Mouse (Mus musculus): ENCODE data around the gene Nsun5. TPM values are rescaled to one million over a fixed set of nuclear protein-coding genes. Genes with fewer than 3 reads are reported as not detected.

The Nsun5 gene
- total and polyA plus RNA-seq, 3 experiments = 21.0 to 27.6 (median 26.2) TPM

DNA sequence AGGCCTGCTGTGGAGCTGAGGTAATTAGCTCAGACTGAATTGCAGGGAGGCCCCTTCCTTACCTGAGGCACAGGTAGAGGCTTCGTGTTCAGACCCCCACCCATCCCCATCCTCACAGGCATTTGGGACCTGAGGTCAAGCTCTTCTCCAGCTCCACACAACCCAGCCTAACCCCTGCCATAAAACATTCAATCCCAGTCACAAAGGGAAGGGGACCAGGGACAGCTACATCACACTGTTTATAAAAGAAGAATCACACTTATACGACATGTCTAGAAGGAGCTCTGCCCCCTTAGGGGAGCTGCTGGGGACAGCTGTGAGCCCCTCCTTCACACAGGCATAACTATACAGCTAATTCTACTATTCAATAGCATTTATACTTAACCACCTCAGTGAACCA, 6.6 kb downstream of the Nsun5 start:
- DNase-seq (ENCODE audit: low spot score) (no peak), ATAC-seq (ENCODE audit: extremely low read depth, insufficient number of reproducible peaks, low FRiP score, poor library complexity, severe bottlenecking) (no peak)
- Histone ChIP-seq H3K4me3 (ENCODE audit: low read depth, low read length) (no peak overlapping the region), H3K27me3 (ENCODE audit: insufficient read depth, low read length) (no peaks in the 10 kb centered on the region), H3K4me1 (ENCODE audit: insufficient read depth, low read depth, low read length) (peaks cover 23% of the 10 kb centered on the region), H3K9me3 (replicated peaks) (no peaks in the 10 kb centered on the region), H3K36me3 (replicated peaks) (peaks cover 95% of the 10 kb centered on the region)
- TF ChIP-seq GATA2 (IDR thresholded peaks at IDR 0.05; ENCODE audit: borderline replicate concordance, low read depth, low read length) (no peak), CTCF (IDR thresholded peaks at IDR 0.05; ENCODE audit: low read depth, low read length) (no peak), POLR2AphosphoS5 (IDR thresholded peaks at IDR 0.05; ENCODE audit: insufficient replicate concordance, low read depth, low read length) (no peak), GATA1 (IDR thresholded peaks at IDR 0.05; ENCODE audit: borderline replicate concordance, low read length) (no peak), TAL1 (conservative IDR thresholded peaks at IDR 0.05; ENCODE audit: low read depth, low read length) (no peak)

DNA sequence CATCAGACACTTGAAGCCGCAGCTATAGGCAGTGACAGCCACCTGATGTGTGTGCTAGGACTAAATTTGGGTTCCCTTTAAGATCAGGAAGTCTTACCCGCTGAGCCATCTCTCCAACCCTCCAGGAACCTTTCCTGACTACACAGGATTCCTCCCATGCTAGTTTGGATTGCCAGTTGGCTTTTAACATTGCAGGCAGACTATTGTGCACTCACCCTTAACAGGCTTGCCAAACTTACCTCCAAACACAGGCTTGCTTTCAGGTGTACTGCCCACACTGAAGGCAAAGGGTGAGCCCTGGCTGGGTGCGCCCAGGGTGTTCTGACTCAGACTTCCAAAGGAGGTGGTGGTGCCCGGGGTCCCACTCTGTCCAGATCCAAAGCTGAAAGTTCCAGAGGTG, 10.9 kb downstream of the Nsun5 start:
- Histone ChIP-seq H3K4me3 (ENCODE audit: low read depth, low read length) (no peak overlapping the region), H3K36me3 (replicated peaks) (peaks cover 97% of the 10 kb centered on the region), H3K9me3 (replicated peaks) (no peaks in the 10 kb centered on the region), H3K27me3 (ENCODE audit: insufficient read depth, low read length) (no peaks in the 10 kb centered on the region), H3K4me1 (ENCODE audit: insufficient read depth, low read depth, low read length) (peaks cover 26% of the 10 kb centered on the region)
- TF ChIP-seq GATA1 (IDR thresholded peaks at IDR 0.05; ENCODE audit: borderline replicate concordance, low read length) (no peak), POLR2AphosphoS5 (IDR thresholded peaks at IDR 0.05; ENCODE audit: insufficient replicate concordance, low read depth, low read length) (no peak), TAL1 (conservative IDR thresholded peaks at IDR 0.05; ENCODE audit: low read depth, low read length) (no peak)
- ATAC-seq (ENCODE audit: extremely low read depth, insufficient number of reproducible peaks, low FRiP score, poor library complexity, severe bottlenecking) (no peak), DNase-seq (ENCODE audit: low spot score) (no peak)

DNA sequence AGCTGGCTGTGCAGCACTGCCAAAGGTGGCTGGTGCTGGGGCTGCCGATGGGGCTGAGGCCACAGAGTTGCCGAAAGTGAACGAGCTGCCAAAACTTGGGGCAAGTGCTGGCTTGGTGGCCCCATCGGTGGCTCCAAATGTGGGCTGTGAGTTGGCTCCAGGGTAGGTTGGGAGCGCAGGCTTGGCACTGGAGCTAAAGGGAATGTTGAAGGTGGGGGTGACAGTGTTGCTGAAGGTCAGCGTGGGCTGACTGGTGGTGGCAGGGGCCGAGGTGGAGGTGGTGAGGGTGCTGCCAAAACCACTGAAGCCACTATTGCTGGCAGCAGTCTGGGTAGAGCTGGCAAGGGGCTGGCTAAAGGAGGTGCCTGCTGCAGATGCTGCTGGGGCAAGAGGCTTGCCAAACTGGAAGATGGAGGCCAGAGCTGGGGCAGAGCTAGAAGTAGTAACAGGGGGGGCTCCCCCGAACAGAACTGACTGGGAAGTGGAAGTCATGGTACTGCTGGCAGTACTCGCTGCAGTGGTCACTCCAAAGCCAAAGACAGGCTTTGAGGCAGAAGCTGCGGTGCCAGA, 11.7 kb downstream of the Nsun5 start:
- Histone ChIP-seq H3K27me3 (ENCODE audit: insufficient read depth, low read length) (no peaks in the 10 kb centered on the region), H3K4me3 (ENCODE audit: low read depth, low read length) (no peak overlapping the region), H3K4me1 (ENCODE audit: insufficient read depth, low read depth, low read length) (peaks cover 26% of the 10 kb centered on the region), H3K9me3 (replicated peaks) (no peaks in the 10 kb centered on the region), H3K36me3 (replicated peaks) (peaks cover 94% of the 10 kb centered on the region)
- DNase-seq (ENCODE audit: low spot score) = no peak
- no peak for TF ChIP-seq GATA1 (IDR thresholded peaks at IDR 0.05; ENCODE audit: borderline replicate concordance, low read length)
- TF ChIP-seq GATA2 (IDR thresholded peaks at IDR 0.05; ENCODE audit: borderline replicate concordance, low read depth, low read length) = no peak
- TF ChIP-seq TAL1 (conservative IDR thresholded peaks at IDR 0.05; ENCODE audit: low read depth, low read length) = no peak
- no peak for TF ChIP-seq CTCF (IDR thresholded peaks at IDR 0.05; ENCODE audit: low read depth, low read length)
- TF ChIP-seq POLR2AphosphoS5 (IDR thresholded peaks at IDR 0.05; ENCODE audit: insufficient replicate concordance, low read depth, low read length) = no peak
- no peak for ATAC-seq (ENCODE audit: extremely low read depth, insufficient number of reproducible peaks, low FRiP score, poor library complexity, severe bottlenecking)

DNA sequence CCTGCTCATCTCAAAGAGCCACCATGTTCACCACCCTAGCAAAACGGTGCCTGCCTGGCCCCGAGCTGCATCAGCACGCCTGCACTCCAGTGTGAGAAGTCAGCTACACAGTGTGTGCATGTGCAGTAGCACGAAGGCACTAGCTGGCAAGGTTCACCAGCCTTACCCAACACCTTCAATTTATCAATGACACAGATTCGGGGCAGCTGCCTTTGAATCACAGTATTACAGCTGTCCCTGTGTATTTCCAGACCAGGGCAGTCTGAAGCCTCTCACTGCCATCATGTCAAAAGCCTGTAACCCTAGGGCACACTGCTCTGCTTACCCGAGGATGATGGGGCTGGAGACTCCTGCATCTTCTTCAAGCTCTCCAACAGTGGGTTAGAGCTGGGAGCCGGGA, 13.0 kb downstream of the Nsun5 start:
- peaks cover 97% of the 10 kb centered on the region for H3K36me3 ChIP-seq (replicated peaks)
- DNase-seq (ENCODE audit: low spot score) = no peak
- no peaks in the 10 kb centered on the region for H3K9me3 ChIP-seq (replicated peaks)
- H3K4me1 ChIP-seq (ENCODE audit: insufficient read depth, low read depth, low read length) = peaks cover 26% of the 10 kb centered on the region
- no peak overlapping the region for H3K4me3 ChIP-seq (ENCODE audit: low read depth, low read length)
- H3K27me3 ChIP-seq (ENCODE audit: insufficient read depth, low read length) = no peaks in the 10 kb centered on the region
- no peak for TF ChIP-seq POLR2AphosphoS5 (IDR thresholded peaks at IDR 0.05; ENCODE audit: insufficient replicate concordance, low read depth, low read length)
- TF ChIP-seq GATA1 (IDR thresholded peaks at IDR 0.05; ENCODE audit: borderline replicate concordance, low read length) = no peak
- TF ChIP-seq TAL1 (conservative IDR thresholded peaks at IDR 0.05; ENCODE audit: low read depth, low read length) = no peak
- no peak for TF ChIP-seq GATA2 (IDR thresholded peaks at IDR 0.05; ENCODE audit: borderline replicate concordance, low read depth, low read length)
- no peak for TF ChIP-seq CTCF (IDR thresholded peaks at IDR 0.05; ENCODE audit: low read depth, low read length)
- ATAC-seq (ENCODE audit: extremely low read depth, insufficient number of reproducible peaks, low FRiP score, poor library complexity, severe bottlenecking) = no peak

DNA sequence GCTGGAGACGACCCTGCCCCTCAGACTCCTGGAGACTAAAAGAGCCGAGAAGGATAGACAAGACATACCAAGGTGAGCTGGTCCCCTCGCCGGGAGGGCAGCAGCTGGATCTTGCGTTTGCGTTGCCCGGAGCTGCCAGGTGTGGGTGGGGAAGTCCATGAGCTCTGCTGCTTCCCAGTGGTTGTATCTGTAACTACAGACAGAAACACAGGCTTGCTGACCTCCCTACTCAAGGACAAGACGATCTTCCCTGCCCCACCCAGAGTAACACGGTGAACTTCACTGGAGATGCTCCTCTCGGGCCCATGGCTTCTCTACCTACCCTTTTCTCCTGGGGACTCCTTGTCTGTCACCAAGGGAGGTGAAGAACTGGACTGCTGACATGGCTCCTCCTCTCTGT, 14.0 kb downstream of the Nsun5 start:
- TF ChIP-seq GATA1 (IDR thresholded peaks at IDR 0.05; ENCODE audit: borderline replicate concordance, low read length) (no peak), TAL1 (conservative IDR thresholded peaks at IDR 0.05; ENCODE audit: low read depth, low read length) (no peak), GATA2 (IDR thresholded peaks at IDR 0.05; ENCODE audit: borderline replicate concordance, low read depth, low read length) (no peak), CTCF (IDR thresholded peaks at IDR 0.05; ENCODE audit: low read depth, low read length) (no peak), POLR2AphosphoS5 (IDR thresholded peaks at IDR 0.05; ENCODE audit: insufficient replicate concordance, low read depth, low read length) (no peak)
- H3K9me3 ChIP-seq (replicated peaks) = no peaks in the 10 kb centered on the region
- H3K27me3 ChIP-seq (ENCODE audit: insufficient read depth, low read length) = no peaks in the 10 kb centered on the region
- no peak for DNase-seq (ENCODE audit: low spot score)
- peaks cover 23% of the 10 kb centered on the region for H3K4me1 ChIP-seq (ENCODE audit: insufficient read depth, low read depth, low read length)
- no peak overlapping the region for H3K4me3 ChIP-seq (ENCODE audit: low read depth, low read length)
- ATAC-seq (ENCODE audit: extremely low read depth, insufficient number of reproducible peaks, low FRiP score, poor library complexity, severe bottlenecking) = no peak
- H3K36me3 ChIP-seq (replicated peaks) = peaks cover 97% of the 10 kb centered on the region

DNA sequence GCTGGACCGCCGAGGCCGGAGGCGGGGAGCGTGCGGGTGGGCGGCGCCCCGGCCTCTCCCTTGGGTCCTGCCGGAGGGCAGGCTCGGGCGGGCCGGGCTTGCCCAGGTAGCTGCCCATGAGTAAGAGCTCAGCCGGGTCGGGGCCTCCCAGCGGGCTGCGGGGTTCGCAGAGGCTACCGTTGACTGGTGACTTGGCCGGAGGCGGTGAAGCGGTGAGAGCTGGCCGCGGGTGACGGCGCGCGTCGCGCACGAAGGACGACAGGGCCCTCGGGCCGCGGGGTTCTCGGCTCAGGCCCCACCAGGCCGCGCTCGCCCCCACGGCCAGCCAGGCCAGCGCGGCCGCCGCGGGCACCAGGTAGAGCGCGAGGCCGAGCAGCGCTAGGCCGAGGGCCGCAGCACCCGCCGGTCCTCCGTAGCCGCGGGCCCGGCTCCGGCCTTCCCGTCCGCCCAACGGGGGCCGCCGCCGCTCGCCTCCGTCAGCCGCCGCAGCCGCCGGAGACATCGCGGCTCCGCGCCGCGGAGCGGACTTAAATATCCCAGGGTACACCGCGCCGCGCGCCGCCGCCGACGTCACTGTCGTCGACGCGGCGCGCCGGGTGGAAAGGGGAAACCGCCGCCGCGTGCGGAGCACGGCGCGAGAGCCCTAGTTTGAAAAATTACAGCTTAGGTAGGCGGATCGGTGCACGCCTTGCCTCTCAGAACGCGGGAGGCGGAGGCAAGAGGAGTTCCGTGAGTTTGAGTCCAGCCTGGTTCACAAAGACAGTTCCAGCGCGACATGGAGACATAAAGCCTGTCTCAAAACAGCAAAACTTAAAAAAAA, 24.5 kb downstream of the Nsun5 start, which contains the start of gene Pom121:
Pom121 (minus strand) TSS at position 543 of the 820 bp plus-strand sequence.
- Histone ChIP-seq H3K4me1 (ENCODE audit: insufficient read depth, low read depth, low read length) (peaks cover 46% of the 10 kb centered on the region), H3K9me3 (replicated peaks) (no peaks in the 10 kb centered on the region), H3K36me3 (replicated peaks) (peaks cover 36% of the 10 kb centered on the region), H3K27me3 (ENCODE audit: insufficient read depth, low read length) (peaks cover 6% of the 10 kb centered on the region; the same call in 1 of the 2 replicates), H3K4me3 (ENCODE audit: low read depth, low read length) (peak within 1 kb of the TSS; percentile 94)
- DNase-seq (ENCODE audit: low spot score) = peak; percentile 80
- ATAC-seq (ENCODE audit: extremely low read depth, insufficient number of reproducible peaks, low FRiP score, poor library complexity, severe bottlenecking) = peak; percentile 58
- no peak for TF ChIP-seq POLR2AphosphoS5 (IDR thresholded peaks at IDR 0.05; ENCODE audit: insufficient replicate concordance, low read depth, low read length)
- no peak for TF ChIP-seq TAL1 (conservative IDR thresholded peaks at IDR 0.05; ENCODE audit: low read depth, low read length)
- no peak for TF ChIP-seq GATA2 (IDR thresholded peaks at IDR 0.05; ENCODE audit: borderline replicate concordance, low read depth, low read length)
- no peak for TF ChIP-seq GATA1 (IDR thresholded peaks at IDR 0.05; ENCODE audit: borderline replicate concordance, low read length)
- TF ChIP-seq CTCF (IDR thresholded peaks at IDR 0.05; ENCODE audit: low read depth, low read length) = no peak
